Mouse (Mus musculus) ES-Bruce4 (cell line): ENCODE measurements around the gene Ptpn21. TPM values are rescaled to one million over a fixed set of nuclear protein-coding genes. Genes with fewer than 3 reads are reported as not detected.
A peak's percentile ranks its signal among the peaks of the same experiment; 100 is the strongest.

Experiments used
- H3K27ac ChIP-seq: 2 replicates; pipeline ENCODE4 v1.5.1; 2012; ENCODE audit warnings: low read length, inconsistent platforms; ENCODE audit not compliant: insufficient read depth
- H3K27me3 ChIP-seq: 2 replicates; pipeline ENCODE4 v1.6.1; 2012; ENCODE audit warnings: mild to moderate bottlenecking, low read length, inconsistent platforms; ENCODE audit not compliant: control insufficient read depth, poor library complexity, insufficient read depth, severe bottlenecking
- H3K36me3 ChIP-seq: 2 replicates; pipeline ENCODE4 v1.6.1; 2012; ENCODE audit warnings: inconsistent platforms, mild to moderate bottlenecking, low read length, moderate library complexity; ENCODE audit not compliant: control insufficient read depth, poor library complexity, insufficient read depth, severe bottlenecking
- H3K4me1 ChIP-seq: one replicate; pipeline ENCODE4 v1.8.1; 2011; ENCODE audit warnings: low read length; ENCODE audit not compliant: control insufficient read depth, insufficient read depth
- H3K4me3 ChIP-seq: 2 replicates; pipeline ENCODE4 v1.5.1; 2011; ENCODE audit warnings: low read depth, mild to moderate bottlenecking, low read length
- H3K9ac ChIP-seq: 2 replicates; pipeline ENCODE4 v1.6.1; 2012; ENCODE audit warnings: low read depth, mild to moderate bottlenecking, inconsistent platforms; ENCODE audit not compliant: poor library complexity, severe bottlenecking
- H3K9me3 ChIP-seq: replicated peaks from 2 replicates; pipeline ENCODE4 v1.6.1; 2012; ENCODE audit warnings: mild to moderate bottlenecking, low read length, inconsistent platforms; ENCODE audit not compliant: control insufficient read depth, poor library complexity, insufficient read depth, severe bottlenecking
- CTCF ChIP-seq: IDR thresholded peaks from one replicate; pipeline ENCODE4 v1.8.1; 2011; ENCODE audit warnings: low read depth, low read length
- EP300 ChIP-seq: IDR thresholded peaks from 2 replicates; pipeline ENCODE4 v1.6.1; 2011; ENCODE audit warnings: low read depth, low read length; ENCODE audit not compliant: insufficient read depth
- POLR2A ChIP-seq: IDR thresholded peaks from one replicate; pipeline ENCODE4 v1.8.1; 2011; ENCODE audit warnings: low read length; ENCODE audit not compliant: insufficient read depth
- polyA plus RNA-seq: library from polyadenylated mRNA; stranded (reverse); fragments of >200 nt; gene quantifications from 2 replicates; pipeline ENCODE4 v1.2.4, GENCODE M21; 2011; ENCODE audit warnings: low read depth; ENCODE audit not compliant: missing spikeins, insufficient read depth, insufficient read length

Gene Ptpn21
- polyA plus RNA-seq, 1 experiment, result 25.0 TPM

GRCm38 (mm10) chr12:98644852-98645251 is 92.4 kb downstream of the Ptpn21 start:
- H3K4me1 ChIP-seq, result no peaks in the 10 kb centered on the region
- TF ChIP-seq EP300, result no peak
- TF ChIP-seq CTCF, result no peak
- TF ChIP-seq POLR2A, result no peak
- no peaks in the 10 kb centered on the region for H3K27me3 ChIP-seq
- no peak overlapping the region for H3K4me3 ChIP-seq
- no peak overlapping the region for H3K9ac ChIP-seq
- H3K36me3 ChIP-seq, result no peaks in the 10 kb centered on the region
- H3K27ac ChIP-seq, result no peak overlapping the region
- H3K9me3 ChIP-seq, result no peaks in the 10 kb centered on the region

DNA sequence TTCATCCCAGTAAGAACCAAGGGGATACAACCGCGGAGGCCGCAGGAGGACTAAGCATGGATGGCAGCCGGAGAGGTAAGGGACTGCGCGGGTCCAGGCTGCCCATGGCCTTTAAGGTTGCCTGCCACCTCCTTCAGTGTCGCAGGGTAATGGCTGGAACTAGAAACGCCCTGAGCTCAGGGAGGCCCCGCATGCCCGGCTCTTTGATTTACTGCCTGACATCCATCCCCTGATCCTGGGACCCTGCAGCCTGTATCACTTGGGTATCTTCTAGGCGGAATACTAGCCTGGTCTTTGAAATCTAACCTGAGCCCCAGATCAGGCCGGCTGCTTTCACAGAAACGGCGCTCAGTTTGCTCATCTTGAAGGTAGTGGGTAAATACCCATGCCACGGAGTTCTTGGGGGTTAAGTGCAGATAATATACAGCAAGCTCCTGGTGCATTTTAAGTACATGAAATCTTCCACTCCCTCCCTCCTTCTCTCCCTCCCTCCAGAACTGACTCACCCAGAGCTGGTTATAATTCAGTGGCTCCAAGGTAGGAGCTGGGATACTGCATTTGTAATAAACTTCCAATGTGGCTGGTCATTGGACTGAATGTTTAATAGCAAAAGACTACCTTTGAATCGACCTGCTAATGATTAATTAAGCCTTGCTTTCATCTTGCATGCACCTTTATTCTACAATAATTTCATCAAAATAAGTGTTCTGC is 108.8 kb downstream of the Ptpn21 start:
- Histone ChIP-seq H3K4me3 (peak overlapping the region; percentile 87), H3K27ac (no peak overlapping the region), H3K9ac (peak overlapping the region; percentile 79), H3K4me1 (no peaks in the 10 kb centered on the region), H3K9me3 (no peaks in the 10 kb centered on the region), H3K36me3 (no peaks in the 10 kb centered on the region), H3K27me3 (no peaks in the 10 kb centered on the region)
- TF ChIP-seq EP300 (no peak), POLR2A (no peak), CTCF (no peak)

GRCm38 (mm10) chr12:98627392-98628259 is 109.6 kb downstream of the Ptpn21 start, which contains the start of gene Spata7:
TSS of gene Spata7 (plus strand) at chr12:98628157.
- no peak for TF ChIP-seq EP300
- peak; percentile 16 for TF ChIP-seq POLR2A
- TF ChIP-seq CTCF, result no peak

More at GRCm38 (mm10) chr12:98627392-98628259, 109.6 kb downstream of the Ptpn21 start, which contains the start of gene Spata7:
- H3K4me1 ChIP-seq, result no peaks in the 10 kb centered on the region
- no peaks in the 10 kb centered on the region for H3K9me3 ChIP-seq
- peak within 1 kb of the TSS; percentile 87 for H3K4me3 ChIP-seq
- peak within 1 kb of the TSS; percentile 79 for H3K9ac ChIP-seq
- H3K36me3 ChIP-seq, result no peaks in the 10 kb centered on the region
- no peaks in the 10 kb centered on the region for H3K27me3 ChIP-seq
- H3K27ac ChIP-seq, result no peak within 1 kb of the TSS

Other genes starting within 250 kb of the Ptpn21 start
- gene Kcnk10, start 159.1 kb downstream of the Ptpn21 start, polyA plus RNA-seq, result not detected in 2 replicates
- gene Spata7, start 109.2 kb downstream of the Ptpn21 start, polyA plus RNA-seq, result 18.0 and 22.2 TPM in 2 replicates
- 155 and 157 TPM in 2 replicates for gene Zc3h14, start 9.6 kb upstream of the Ptpn21 start, polyA plus RNA-seq
- gene Eml5, start 164.1 kb upstream of the Ptpn21 start, polyA plus RNA-seq, result 41.4 and 46.6 TPM in 2 replicates
- 9.0 and 12.5 TPM in 2 replicates for gene Ttc8, start 183.2 kb upstream of the Ptpn21 start, polyA plus RNA-seq